Mouse (Mus musculus) E14TG2a.4 (cell line): Measurements from ENCODE around the gene 4930519G04Rik.
"Not testable (repeated sequence)": the region's sequence is repeated elsewhere in the genome, so short reads cannot be mapped to it uniquely, and the experiment has no call there.

Source experiments
- H3K27me3 ChIP-seq: 2 replicates; pipeline ENCODE4 v1.6.1; 2014; ENCODE audit warnings: low read length, control low read depth; ENCODE audit not compliant: insufficient read depth
- H3K36me3 ChIP-seq: 2 replicates; pipeline ENCODE4 v1.6.1; 2014; ENCODE audit warnings: low read length, control low read depth; ENCODE audit not compliant: insufficient read depth
- H3K4me1 ChIP-seq: replicated peaks from 2 replicates; pipeline ENCODE4 v1.6.1; 2014; ENCODE audit warnings: low read depth, low read length, control low read depth
- H3K4me3 ChIP-seq: replicated peaks from 2 replicates; pipeline ENCODE4 v1.5.1; 2014; ENCODE audit warnings: mild to moderate bottlenecking, low read length
- H3K9me3 ChIP-seq: 2 replicates; pipeline ENCODE4 v1.6.1; 2014; ENCODE audit warnings: low read length, control low read depth
- CTCF ChIP-seq: conservative IDR thresholded peaks from 2 replicates; pipeline ENCODE4 v1.5.1; 2014; ENCODE audit warnings: low read length
- NANOG ChIP-seq: IDR thresholded peaks from 2 replicates; pipeline ENCODE4 v1.6.1; 2014; ENCODE audit warnings: borderline replicate concordance, low read length, mixed read lengths
- POU5F1 ChIP-seq: IDR thresholded peaks from 2 replicates; pipeline ENCODE4 v1.6.1; 2014; ENCODE audit warnings: low read length, borderline replicate concordance

4930519G04Rik gene

DNA sequence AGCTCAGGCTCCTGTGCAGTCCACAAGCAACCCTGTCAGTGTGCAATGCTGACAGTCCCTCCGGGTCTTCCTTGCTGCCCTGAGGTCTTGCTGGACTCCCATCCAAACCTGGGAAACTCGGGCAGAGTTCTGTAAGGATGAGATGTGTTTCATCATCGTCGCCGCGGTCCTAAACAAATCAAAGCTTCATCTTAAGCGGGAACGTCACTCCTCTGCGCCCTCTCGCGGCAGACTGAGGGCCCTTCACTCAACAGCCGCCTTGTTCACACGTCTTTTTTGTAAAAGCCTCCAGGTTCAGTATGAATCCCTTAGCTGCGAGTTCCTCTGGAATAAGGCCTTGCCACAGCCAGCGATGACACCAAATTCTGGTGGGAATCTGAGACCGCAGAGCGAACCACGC, 5.8 kb downstream of the 4930519G04Rik start:
- H3K9me3 ChIP-seq: no peaks in the 10 kb centered on the region
- H3K27me3 ChIP-seq: peaks cover 46% of the 10 kb centered on the region
- H3K36me3 ChIP-seq: no peaks in the 10 kb centered on the region
- peaks cover 17% of the 10 kb centered on the region for H3K4me1 ChIP-seq
- H3K4me3 ChIP-seq: peak overlapping the region; percentile 41; the same call in 1 of the 2 replicates
- TF ChIP-seq CTCF: peak; percentile 81
- no peak for TF ChIP-seq POU5F1

DNA sequence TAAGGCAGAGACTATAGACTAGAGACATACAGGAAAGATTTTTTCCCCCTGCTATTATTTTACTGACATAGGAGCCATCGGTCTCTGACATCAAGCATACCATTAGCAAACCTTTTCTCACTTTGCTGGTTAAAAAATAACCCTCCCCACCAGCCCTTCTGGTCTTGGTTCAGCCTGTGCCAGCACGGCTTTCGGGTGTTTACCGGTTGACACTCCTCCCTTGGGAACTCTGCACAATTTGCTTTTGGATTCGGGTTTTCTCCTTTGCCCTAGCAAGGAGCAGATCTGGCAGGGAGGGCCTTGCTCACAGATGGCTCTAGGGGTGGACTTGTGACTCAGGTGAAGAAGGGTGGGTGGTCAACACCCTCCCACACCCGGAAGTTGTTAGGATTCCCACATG, 8.3 kb downstream of the 4930519G04Rik start:
- H3K4me3 ChIP-seq: no peak overlapping the region
- H3K4me1 ChIP-seq: peaks cover 14% of the 10 kb centered on the region
- TF ChIP-seq POU5F1 (no peak), NANOG (no peak), CTCF (no peak)
- peaks cover 36% of the 10 kb centered on the region for H3K27me3 ChIP-seq
- H3K9me3 ChIP-seq: no peaks in the 10 kb centered on the region
- no peaks in the 10 kb centered on the region for H3K36me3 ChIP-seq

DNA sequence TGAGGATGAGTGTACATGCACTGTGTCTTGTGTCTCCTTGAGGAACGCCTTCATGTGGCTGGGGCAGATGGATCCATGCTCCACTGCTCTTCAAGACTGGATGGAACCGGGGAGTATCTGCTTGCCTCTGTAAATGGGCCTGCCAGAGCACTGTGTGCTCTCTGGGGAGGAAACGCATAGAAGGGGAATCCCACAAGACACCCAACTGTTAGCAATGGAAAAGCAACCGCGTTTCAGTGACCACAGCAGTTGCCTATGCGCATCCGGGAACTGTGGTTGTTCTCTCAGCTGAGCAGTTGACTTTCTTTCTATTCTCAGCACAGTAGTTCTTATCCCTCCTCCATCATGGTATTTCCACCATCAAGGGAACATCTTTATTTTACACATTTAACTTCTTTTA, 11.3 kb downstream of the 4930519G04Rik start:
- TF ChIP-seq CTCF (no peak), NANOG (no peak), POU5F1 (no peak)
- no peaks in the 10 kb centered on the region for H3K4me1 ChIP-seq
- H3K36me3 ChIP-seq: no peaks in the 10 kb centered on the region
- H3K27me3 ChIP-seq: peaks cover 9% of the 10 kb centered on the region
- peaks cover 6% of the 10 kb centered on the region; the same call in 1 of the 2 replicates for H3K9me3 ChIP-seq
- no peak overlapping the region for H3K4me3 ChIP-seq

DNA sequence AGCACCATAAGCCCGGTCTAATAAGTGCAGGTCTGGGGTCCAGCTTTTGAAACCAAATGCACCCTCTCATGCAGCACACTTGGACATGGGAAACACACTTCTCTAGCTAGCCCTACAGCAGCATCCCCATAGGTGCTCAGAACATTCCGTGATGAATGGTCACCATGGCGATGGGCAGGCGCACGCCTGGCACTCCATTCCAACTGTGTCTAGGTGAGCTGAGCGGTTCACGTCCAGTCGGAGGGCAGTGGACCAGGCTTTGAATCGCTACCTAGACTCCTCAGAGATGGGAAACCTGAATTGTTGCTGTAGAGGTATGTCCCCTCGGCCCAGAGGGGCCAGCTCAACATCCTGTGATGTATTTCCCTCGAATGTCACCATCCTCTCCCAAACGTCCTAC, 11.8 kb downstream of the 4930519G04Rik start:
- Histone ChIP-seq H3K4me3 (no peak overlapping the region), H3K9me3 (peaks cover 6% of the 10 kb centered on the region; the same call in 1 of the 2 replicates), H3K4me1 (no peaks in the 10 kb centered on the region), H3K36me3 (no peaks in the 10 kb centered on the region), H3K27me3 (peaks cover 7% of the 10 kb centered on the region)
- TF ChIP-seq POU5F1: no peak
- no peak for TF ChIP-seq CTCF
- no peak for TF ChIP-seq NANOG

DNA sequence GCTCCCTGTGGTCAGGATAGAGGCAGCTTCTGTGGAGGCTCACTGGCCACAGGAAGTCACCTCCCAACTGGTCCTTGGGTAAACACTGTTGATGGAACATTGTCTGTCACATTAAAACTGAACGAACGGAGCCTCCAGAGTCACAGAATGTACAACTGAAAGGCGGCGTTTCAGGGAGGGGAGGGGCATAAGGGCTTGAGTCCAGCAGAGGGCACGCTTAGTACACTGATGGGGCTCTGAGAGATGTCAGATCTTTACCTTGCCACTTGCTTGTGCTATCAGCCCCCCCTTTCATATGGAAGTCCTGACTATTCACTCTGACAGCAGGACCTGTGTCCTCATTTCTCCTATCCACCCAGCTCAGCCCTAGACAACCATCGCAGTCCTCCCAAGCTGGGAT, 22.4 kb downstream of the 4930519G04Rik start:
- H3K4me3 ChIP-seq: no peak overlapping the region
- no peaks in the 10 kb centered on the region for H3K9me3 ChIP-seq
- TF ChIP-seq CTCF (no peak), NANOG (no peak), POU5F1 (no peak)
- peaks cover 7% of the 10 kb centered on the region for H3K27me3 ChIP-seq
- H3K4me1 ChIP-seq: peaks cover 21% of the 10 kb centered on the region
- no peaks in the 10 kb centered on the region for H3K36me3 ChIP-seq

DNA sequence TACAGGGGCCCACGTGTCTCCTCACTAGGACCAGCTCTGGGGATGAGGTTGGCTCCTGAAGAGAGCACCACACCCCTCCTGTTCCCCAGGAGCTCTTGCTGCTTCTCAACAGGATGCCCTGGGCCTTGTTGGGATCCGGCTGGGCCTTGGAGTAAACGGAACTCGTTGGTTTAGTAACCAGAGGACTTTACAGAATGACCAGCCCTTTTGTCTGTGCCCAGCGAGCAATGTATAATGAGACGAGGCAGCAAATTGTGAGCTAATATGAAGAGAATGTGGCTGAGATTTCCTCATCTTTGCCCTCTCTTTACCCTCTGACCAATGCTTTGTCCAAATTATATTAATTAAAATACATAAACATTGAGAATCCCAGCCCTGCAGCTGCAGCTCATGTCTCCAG, 22.9 kb downstream of the 4930519G04Rik start:
- peaks cover 7% of the 10 kb centered on the region for H3K27me3 ChIP-seq
- no peaks in the 10 kb centered on the region for H3K9me3 ChIP-seq
- TF ChIP-seq POU5F1: no peak
- no peak for TF ChIP-seq NANOG
- TF ChIP-seq CTCF: no peak
- peaks cover 21% of the 10 kb centered on the region for H3K4me1 ChIP-seq
- no peaks in the 10 kb centered on the region for H3K36me3 ChIP-seq
- H3K4me3 ChIP-seq: no peak overlapping the region

DNA sequence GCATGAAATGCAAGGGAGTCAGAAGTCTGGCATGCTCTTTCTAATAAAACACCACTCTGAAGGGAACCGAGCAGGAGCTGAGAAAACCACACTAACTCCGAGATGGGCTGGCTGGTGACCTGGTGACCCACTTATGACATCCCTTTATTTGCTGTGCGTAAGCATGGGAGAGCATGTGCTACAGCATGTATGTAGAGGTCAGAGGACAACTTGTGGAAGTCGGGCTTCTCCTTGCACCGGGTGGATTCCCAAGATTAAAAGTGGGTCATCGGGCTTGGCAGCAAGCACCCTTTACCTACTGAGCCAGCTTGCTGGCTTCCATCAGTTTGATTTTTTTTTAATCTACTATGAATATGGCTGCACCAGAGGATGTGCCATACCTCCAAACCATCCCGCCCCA, 24.0 kb downstream of the 4930519G04Rik start:
- no peaks in the 10 kb centered on the region for H3K36me3 ChIP-seq
- TF ChIP-seq CTCF: no peak
- TF ChIP-seq POU5F1: no peak
- no peak for TF ChIP-seq NANOG
- no peaks in the 10 kb centered on the region for H3K9me3 ChIP-seq
- peaks cover 8% of the 10 kb centered on the region for H3K27me3 ChIP-seq
- H3K4me1 ChIP-seq: peaks cover 23% of the 10 kb centered on the region
- H3K4me3 ChIP-seq: no peak overlapping the region

DNA sequence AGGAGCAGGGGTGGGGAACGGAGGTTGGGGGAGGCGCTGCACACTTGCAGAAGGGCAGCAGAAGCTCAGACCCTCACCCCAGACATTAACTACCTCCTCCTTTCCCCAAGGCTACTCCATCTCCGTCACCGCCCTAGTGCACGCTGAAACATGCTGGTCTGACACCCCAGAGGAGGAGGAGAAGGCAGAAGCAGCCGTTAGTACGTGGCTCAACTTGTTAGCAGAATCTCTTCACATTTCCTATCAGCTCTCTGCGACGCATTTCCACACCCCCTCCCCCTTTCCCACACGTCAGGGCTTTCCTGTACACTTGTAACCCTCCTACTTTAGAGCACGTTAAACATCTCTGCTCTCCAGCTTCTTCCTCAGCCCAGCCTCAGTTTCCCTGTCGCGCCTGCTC, 25.9 kb downstream of the 4930519G04Rik start:
- no peak for TF ChIP-seq NANOG
- no peak for TF ChIP-seq CTCF
- TF ChIP-seq POU5F1: no peak
- H3K36me3 ChIP-seq: no peaks in the 10 kb centered on the region
- H3K9me3 ChIP-seq: no peaks in the 10 kb centered on the region
- H3K4me3 ChIP-seq: no peak overlapping the region
- H3K27me3 ChIP-seq: peaks cover 9% of the 10 kb centered on the region; the same call in 1 of the 2 replicates
- H3K4me1 ChIP-seq: peaks cover 26% of the 10 kb centered on the region

DNA sequence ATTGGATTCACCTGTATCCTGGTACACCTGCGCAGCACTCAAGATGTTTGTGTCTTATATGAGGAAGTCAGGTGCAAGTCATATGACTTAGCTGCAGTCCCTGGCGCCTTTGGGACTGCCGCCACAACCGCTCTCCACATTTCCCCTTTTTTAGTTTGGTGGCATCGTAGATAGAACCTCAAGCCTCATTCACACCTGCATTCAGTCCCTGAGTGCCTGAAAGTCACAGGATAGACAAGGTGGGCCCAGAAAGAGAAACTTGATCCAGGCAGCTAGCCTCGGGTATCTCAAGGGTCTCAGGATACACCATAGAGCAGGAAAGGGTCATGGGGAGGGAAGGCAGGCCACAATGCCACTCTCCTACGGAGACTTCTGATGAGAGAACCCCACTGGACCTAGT, 28.9 kb downstream of the 4930519G04Rik start:
- not testable (repeated sequence) for H3K9me3 ChIP-seq, H3K4me3 ChIP-seq

DNA sequence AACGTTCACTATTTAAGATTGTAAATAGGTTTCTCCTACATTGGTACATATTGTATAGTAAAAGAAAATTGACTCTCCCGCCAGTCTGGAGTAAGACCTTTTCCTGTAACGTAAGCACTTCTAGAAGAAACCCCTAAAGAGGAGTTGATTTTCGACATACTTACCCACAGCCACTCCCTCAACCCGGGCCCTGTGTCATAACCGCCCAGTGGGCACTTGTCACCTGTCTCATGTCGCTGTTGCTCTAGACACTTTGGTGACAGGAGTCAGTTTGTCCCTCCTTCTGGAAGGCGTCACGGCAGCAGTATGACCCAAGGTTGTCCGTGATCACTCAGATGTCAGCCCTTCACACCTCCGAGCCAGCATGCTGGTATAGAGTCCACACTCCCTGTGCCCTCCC, 29.6 kb downstream of the 4930519G04Rik start:
- H3K4me3 ChIP-seq: no peak overlapping the region
- H3K4me1 ChIP-seq: peaks cover 14% of the 10 kb centered on the region
- H3K9me3 ChIP-seq: peaks cover under 1% of the 10 kb centered on the region; the same call in 1 of the 2 replicates
- TF ChIP-seq POU5F1 (no peak), NANOG (no peak), CTCF (no peak)
- H3K36me3 ChIP-seq: no peaks in the 10 kb centered on the region
- H3K27me3 ChIP-seq: 0 out of 2 replicates have a peak, but pooled peaks cover 4% of the 10 kb centered on the region

More for the DNA sequence above, 28.9 kb downstream of the 4930519G04Rik start:
- H3K36me3 ChIP-seq, H3K27me3 ChIP-seq: not testable (repeated sequence)
- H3K4me1 ChIP-seq: peaks cover 14% of the 10 kb centered on the region
